In genomic region chr2:33813501-33814240, GRCm38 (mm10) we compare ENCODE assay signal across 17 mouse cellular contexts.
DNase-seq lines count a peak whose midpoint lies in the region; ATAC-seq lines count a peak whose summit lies in the region.
"Had no signal": no experiment of that assay in that cellular context is flagged by ENCODE, and none has a peak within 500 bp of the region (broad histone marks: within the 10 kb centered on the region; RNA-seq: fewer than 3 reads in every experiment).

No protein-coding gene starts in this region.

- WGBS in forebrain, embryonic 13.5 days: 49% methylated on average over 8 of the region's 8 CpGs
- 56% methylated on average over 8 of the region's 8 CpGs for WGBS in forebrain, embryonic 11.5 days
- WGBS in forebrain, embryonic 15.5 days: 40% methylated on average over 8 of the region's 8 CpGs
- WGBS in limb, embryonic 12.5 days: 21% methylated on average over 8 of the region's 8 CpGs
- 58% methylated on average over 8 of the region's 8 CpGs for WGBS in kidney, embryonic 14.5 days

- H3K9ac ChIP-seq in forebrain, embryonic 13.5 days: peak overlapping the region; percentile 8; the same call in 1 of the 2 replicates
- H3K9ac ChIP-seq in forebrain, embryonic 11.5 days (ENCODE audit: low read length): no peak overlapping the region
- H3K9ac ChIP-seq in forebrain, embryonic 15.5 days (replicated peaks): no peak overlapping the region
- no peak overlapping the region for H3K9ac ChIP-seq in limb, embryonic 12.5 days (replicated peaks)
- no peak overlapping the region for H3K9ac ChIP-seq in kidney, embryonic 14.5 days (ENCODE audit: low read depth, low read length)
- H3K9ac ChIP-seq: lung, embryonic 15.5 days; stomach, embryonic 15.5 days had no signal

- peaks cover 62% of the 10 kb centered on the region for H3K27me3 ChIP-seq in forebrain, embryonic 13.5 days
- no peaks in the 10 kb centered on the region for H3K27me3 ChIP-seq in forebrain, embryonic 11.5 days (ENCODE audit: control insufficient read depth, insufficient read depth, low read length)
- H3K27me3 ChIP-seq in forebrain, embryonic 15.5 days: 0 out of 2 replicates have a peak, but pooled peaks cover 4% of the 10 kb centered on the region
- no peaks in the 10 kb centered on the region for H3K27me3 ChIP-seq in limb, embryonic 12.5 days
- H3K27me3 ChIP-seq in kidney, embryonic 14.5 days (ENCODE audit: control insufficient read depth, insufficient read depth, low read length): no peaks in the 10 kb centered on the region
- H3K27me3 ChIP-seq: lung, embryonic 15.5 days; stomach, embryonic 15.5 days had no signal

- H3K27ac ChIP-seq in forebrain, embryonic 13.5 days: peak overlapping the region; percentile 68
- H3K27ac ChIP-seq in forebrain, embryonic 11.5 days (ENCODE audit: low read depth, low read length): no peak overlapping the region
- H3K27ac ChIP-seq in forebrain, embryonic 15.5 days (replicated peaks): peak overlapping the region; percentile 72
- H3K27ac ChIP-seq in limb, embryonic 12.5 days: peak overlapping the region; percentile 91
- no peak overlapping the region for H3K27ac ChIP-seq in kidney, embryonic 14.5 days (ENCODE audit: low read depth, low read length)
- H3K27ac ChIP-seq: lung, embryonic 15.5 days; stomach, embryonic 15.5 days had no signal

- H3K9me3 ChIP-seq in forebrain, embryonic 13.5 days (replicated peaks): no peaks in the 10 kb centered on the region
- H3K9me3 ChIP-seq in forebrain, embryonic 11.5 days (ENCODE audit: control insufficient read depth, low read length): no peaks in the 10 kb centered on the region
- H3K9me3 ChIP-seq in forebrain, embryonic 15.5 days: no peaks in the 10 kb centered on the region
- no peaks in the 10 kb centered on the region for H3K9me3 ChIP-seq in limb, embryonic 12.5 days
- no peaks in the 10 kb centered on the region for H3K9me3 ChIP-seq in kidney, embryonic 14.5 days (ENCODE audit: control insufficient read depth, low read length)
- H3K9me3 ChIP-seq: lung, embryonic 15.5 days; stomach, embryonic 15.5 days had no signal

- intact Hi-C loops in gastrocnemius, postnatal 36 days (cut with DNase I): no loop called here

- no peak for ATAC-seq in forebrain, embryonic 13.5 days
- no peak for ATAC-seq in forebrain, embryonic 11.5 days (replicated peaks; ENCODE audit: low FRiP score)
- ATAC-seq in forebrain, embryonic 15.5 days (replicated peaks): no peak
- no peak for ATAC-seq in limb, embryonic 12.5 days (ENCODE audit: insufficient number of reproducible peaks, insufficient read depth, low FRiP score, low TSS enrichment, low read depth)
- no peak for ATAC-seq in kidney, embryonic 14.5 days (ENCODE audit: low FRiP score, low TSS enrichment)

- peaks cover 20% of the 10 kb centered on the region for H3K36me3 ChIP-seq in forebrain, embryonic 13.5 days (ENCODE audit: poor library complexity, severe bottlenecking)
- H3K36me3 ChIP-seq in forebrain, embryonic 11.5 days (ENCODE audit: control insufficient read depth, insufficient read depth, low read length): no peaks in the 10 kb centered on the region; the same call in 1 of the 2 replicates
- peaks cover 1% of the 10 kb centered on the region; the same call in 1 of the 2 replicates for H3K36me3 ChIP-seq in forebrain, embryonic 15.5 days
- peaks cover 10% of the 10 kb centered on the region for H3K36me3 ChIP-seq in limb, embryonic 12.5 days
- H3K36me3 ChIP-seq in kidney, embryonic 14.5 days (ENCODE audit: control insufficient read depth, insufficient read depth, low read length): peaks cover 13% of the 10 kb centered on the region; the same call in 1 of the 2 replicates
- H3K36me3 ChIP-seq: stomach, embryonic 15.5 days had no signal

- H3K4me1 ChIP-seq in forebrain, embryonic 13.5 days: peaks cover 64% of the 10 kb centered on the region
- peaks cover 21% of the 10 kb centered on the region for H3K4me1 ChIP-seq in forebrain, embryonic 11.5 days (replicated peaks; ENCODE audit: control insufficient read depth, insufficient read depth, low read length)
- peaks cover 62% of the 10 kb centered on the region for H3K4me1 ChIP-seq in forebrain, embryonic 15.5 days
- H3K4me1 ChIP-seq in limb, embryonic 12.5 days (replicated peaks): peaks cover 89% of the 10 kb centered on the region
- peaks cover 4% of the 10 kb centered on the region; the same call in 1 of the 2 replicates for H3K4me1 ChIP-seq in kidney, embryonic 14.5 days (ENCODE audit: control insufficient read depth, insufficient read depth, low read length)
- H3K4me1 ChIP-seq: stomach, embryonic 15.5 days had no signal

- DNase-seq in forebrain, embryonic 11.5 days (ENCODE audit: low spot score): no peak
- DNase-seq in NIH3T3 (ENCODE audit: low read depth): peak; percentile 52
- no peak for DNase-seq in gastrocnemius, postnatal 36 days
- DNase-seq in left cerebral cortex, adult 11 months (ENCODE audit: low spot score): no peak
- DNase-seq: adrenal gland, postnatal 10 days; cerebellum, adult 9-11 months; heart, adult 18-20 months; heart, postnatal 10 days; kidney, adult 11 months; left cerebral cortex, postnatal 4 days; right cerebral cortex, postnatal 4 days had no signal

- H3K4me2 ChIP-seq in forebrain, embryonic 13.5 days: no peak overlapping the region
- no peak overlapping the region for H3K4me2 ChIP-seq in forebrain, embryonic 11.5 days (ENCODE audit: low read depth, low read length, severe bottlenecking)
- no peak overlapping the region for H3K4me2 ChIP-seq in forebrain, embryonic 15.5 days (replicated peaks)
- H3K4me2 ChIP-seq in limb, embryonic 12.5 days: peak overlapping the region; percentile 31
- no peak overlapping the region for H3K4me2 ChIP-seq in kidney, embryonic 14.5 days (replicated peaks; ENCODE audit: low read depth, low read length)
- H3K4me2 ChIP-seq: lung, embryonic 15.5 days; stomach, embryonic 15.5 days had no signal

- H3K4me3 ChIP-seq in forebrain, embryonic 13.5 days: no peak overlapping the region
- H3K4me3 ChIP-seq in forebrain, embryonic 11.5 days (ENCODE audit: low read depth, low read length): no peak overlapping the region
- H3K4me3 ChIP-seq in forebrain, embryonic 15.5 days: no peak overlapping the region
- no peak overlapping the region for H3K4me3 ChIP-seq in limb, embryonic 12.5 days (replicated peaks)
- no peak overlapping the region for H3K4me3 ChIP-seq in kidney, embryonic 14.5 days (ENCODE audit: low read length)
- H3K4me3 ChIP-seq: lung, embryonic 15.5 days; stomach, embryonic 15.5 days had no signal

Comparison
In these comparisons a context has a peak if more than half of its experiments do, and no peak if none do; other contexts are left out.
1. H3K27ac ChIP-seq: peak in forebrain, embryonic 13.5 days (single experiment), forebrain, embryonic 15.5 days (single experiment) and limb, embryonic 12.5 days (single experiment); none in forebrain, embryonic 11.5 days (single experiment) and kidney, embryonic 14.5 days (single experiment).